ENCODE assay signal across 8 mouse cellular contexts in the genomic region with DNA sequence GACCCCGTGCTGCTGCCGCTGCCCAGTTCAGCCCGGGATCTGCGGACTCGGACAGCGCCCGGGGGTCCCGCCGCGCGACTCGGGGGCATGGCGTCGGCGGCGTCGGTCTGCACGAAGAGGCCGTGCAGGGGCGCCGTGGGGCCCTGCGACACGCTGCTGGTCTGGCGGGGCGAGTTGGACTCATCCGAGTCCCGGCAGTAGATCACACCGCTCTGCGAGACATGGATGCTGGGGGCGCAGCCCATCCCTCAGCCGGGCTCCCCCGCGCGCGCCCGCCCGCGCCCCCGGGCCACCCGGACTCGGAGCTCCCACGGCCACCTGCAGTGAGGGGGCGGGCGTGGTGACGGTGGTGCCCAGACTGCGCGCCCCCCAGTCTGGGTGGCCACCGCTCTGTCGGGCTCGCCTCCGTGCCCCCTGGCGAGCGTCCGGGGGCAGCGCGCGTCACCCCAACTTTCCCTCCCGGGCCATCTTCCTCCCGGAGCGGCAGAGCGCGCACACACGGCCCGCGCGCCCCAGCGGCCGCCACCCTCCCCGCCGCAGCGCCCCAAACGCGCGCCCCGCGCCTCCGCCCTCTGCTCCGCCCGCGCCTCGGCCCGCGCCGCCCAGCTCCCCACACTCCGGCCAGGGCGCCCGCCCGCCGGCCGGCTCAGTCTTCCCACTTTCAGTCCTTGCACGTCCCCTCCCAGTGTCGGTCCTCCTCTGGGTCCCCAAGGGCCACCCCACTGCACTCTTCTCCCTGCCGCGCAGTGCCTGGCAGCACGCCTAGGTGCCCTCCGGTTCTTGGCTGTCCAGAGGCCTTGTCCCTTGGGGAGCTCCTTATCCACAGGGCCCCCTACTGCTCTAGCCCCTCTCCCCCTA. TPM values are rescaled to one million over a fixed set of nuclear protein-coding genes. Genes with fewer than 3 reads are reported as not detected.
DNase-seq lines count a peak whose midpoint lies in the region; ATAC-seq and TF ChIP-seq lines count a peak whose summit lies in the region.

No protein-coding gene starts in this region.

- peak overlapping the region; percentile 99 for H3K4me2 ChIP-seq in intestine, embryonic 16.5 days (ENCODE audit: low read depth, low read length)

- H3K4me1 ChIP-seq in cortical plate, adult 2 months (ENCODE audit: control insufficient read depth, insufficient read depth, low read length), result no peaks in the 10 kb centered on the region; the same call in 1 of the 2 replicates
- peaks cover 6% of the 10 kb centered on the region; the same call in 1 of the 2 replicates for H3K4me1 ChIP-seq in intestine, embryonic 16.5 days (ENCODE audit: control insufficient read depth, insufficient read depth, low read length)

- peaks cover 13% of the 10 kb centered on the region; the same call in 1 of the 2 replicates for H3K27me3 ChIP-seq in intestine, embryonic 16.5 days (replicated peaks; ENCODE audit: control insufficient read depth, insufficient read depth, low read length)

- DNase-seq in adrenal gland, postnatal 14 days, result peak; percentile 83
- DNase-seq in gastrocnemius, postnatal 10 days, result peak; percentile 47
- peak; percentile 32 to 47 for DNase-seq in left cerebral cortex, postnatal 14 days (ENCODE audit: low spot score in 2 of 2)
- peak; percentile 64 to 81 for DNase-seq in lung, postnatal 4 days
- DNase-seq in right cerebral cortex, postnatal 4 days, result peak; percentile 43
- no peak for DNase-seq in spleen, postnatal 36 days (ENCODE audit: low spot score in 2 of 2)

- peak overlapping the region; percentile 82 for H3K4me3 ChIP-seq in cortical plate, adult 2 months (ENCODE audit: insufficient read depth, low read length)
- H3K4me3 ChIP-seq in intestine, embryonic 16.5 days (ENCODE audit: low read length), result peak overlapping the region; percentile 76

- no peak for TF ChIP-seq POLR2A in cortical plate, adult 2 months (IDR thresholded peaks at IDR 0.05; ENCODE audit: extremely low read depth, insufficient read depth, low read length)

- WGBS in intestine, embryonic 16.5 days, result 1% methylated on average over 70 of the region's 96 CpGs

- peak overlapping the region; percentile 76 for H3K9ac ChIP-seq in intestine, embryonic 16.5 days (ENCODE audit: low read depth, low read length)

- ATAC-seq in intestine, embryonic 16.5 days, result peak; percentile 85

- H3K36me3 ChIP-seq in intestine, embryonic 16.5 days (ENCODE audit: control insufficient read depth, insufficient read depth, low read length), result no peaks in the 10 kb centered on the region

- intact Hi-C loops in left cerebral cortex, postnatal 14 days (cut with DNase I), result loop anchor here (5.0 kb wide), 2 partner anchors 115 to 205 kb away; no protein-coding TSS in a partner anchor

- TF ChIP-seq CTCF in cortical plate, adult 2 months (IDR thresholded peaks at IDR 0.05; ENCODE audit: extremely low read depth, insufficient read depth, low read length), result no peak

- H3K27ac ChIP-seq in cortical plate, adult 2 months (ENCODE audit: insufficient read depth, low read length), result peak overlapping the region; percentile 94
- H3K27ac ChIP-seq in intestine, embryonic 16.5 days (ENCODE audit: low read length), result no peak overlapping the region

- no peaks in the 10 kb centered on the region for H3K9me3 ChIP-seq in intestine, embryonic 16.5 days (ENCODE audit: control insufficient read depth, low read length)

RNA-seq across cellular contexts. Expression of a gene that starts 27.3 kb away (rescaled TPM):
- total RNA-seq in adrenal gland, postnatal 14 days (2021), result 84.2 and 85.7 TPM in 2 replicates
- polyA plus RNA-seq in cortical plate, adult 2 months (2012; rRNA removed), result 88.4 and 95.9 TPM in 2 replicates
- total RNA-seq in gastrocnemius, postnatal 10 days (2021), result 1 to 10 TPM; 4.8 to 6.1 TPM
- polyA plus RNA-seq in intestine, embryonic 16.5 days (2015; fragmentation: Nextera tagmentation; extraction: Ambion mirVana), result 9.9 and 13.6 TPM in 2 replicates
- total RNA-seq in left cerebral cortex, postnatal 14 days (2021), result 100 to 1,000 TPM; 109 to 114 TPM

Comparison
In these comparisons a context has a peak if more than half of its experiments do, and no peak if none do; other contexts are left out.
1. DNase-seq: peak in adrenal gland, postnatal 14 days (single experiment), gastrocnemius, postnatal 10 days (single experiment), left cerebral cortex, postnatal 14 days (2 of 2), lung, postnatal 4 days (2 of 2) and right cerebral cortex, postnatal 4 days (single experiment); none in spleen, postnatal 36 days (0 of 2).
2. RNA of a gene that starts 27.3 kb away (total RNA-seq): 109 to 114 TPM in left cerebral cortex, postnatal 14 days and 84.2 to 85.7 TPM in adrenal gland, postnatal 14 days; 4.8 to 6.1 TPM in gastrocnemius, postnatal 10 days; every median in the first group is over 10 times any median in the second.